Mouse (Mus musculus): ENCODE data around the gene Galntl5.

DNA sequence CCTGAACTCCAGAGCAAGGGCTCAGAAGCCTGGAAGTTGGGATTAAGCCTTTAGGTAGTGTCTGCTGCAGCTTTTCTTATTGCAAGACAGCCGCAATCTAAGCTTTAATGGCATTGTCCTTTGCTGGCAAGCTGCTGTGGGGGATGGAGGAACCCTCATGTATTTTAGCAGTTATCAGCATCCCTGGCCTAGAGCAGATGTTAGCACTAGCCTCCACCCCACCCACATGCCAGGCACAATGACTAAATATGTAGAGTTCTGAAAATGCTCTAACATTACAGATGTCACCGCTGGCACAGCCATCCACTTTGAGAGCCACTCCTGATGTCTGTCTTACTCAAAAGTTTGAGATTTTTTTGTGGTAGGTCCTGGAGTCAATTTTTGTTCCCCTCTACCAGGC is 75.4 kb downstream of the Galntl5 start:
- no peak for TF ChIP-seq CTCF (conservative IDR thresholded peaks at IDR 0.05; ENCODE audit: insufficient read depth, insufficient read length, low read depth, low read length)
- TF ChIP-seq POLR2A (IDR thresholded peaks at IDR 0.05; ENCODE audit: low read depth, low read length) = no peak
